Mouse (Mus musculus): ENCODE results near the gene Rab3gap1.

Gene Rab3gap1

GRCm38 (mm10) chr1:127868300-127869261 lies at the start of gene Rab3gap1:
TSS of gene Rab3gap1 (plus strand) at chr1:127868773.
- peak; percentile 91 for DNase-seq (ENCODE audit: low spot score)

- peak; percentile 83 for DNase-seq (ENCODE audit: low spot score)
Observed at GRCm38 (mm10) chr1:127827325-127827724, 41.2 kb upstream of the Rab3gap1 start.

GRCm38 (mm10) chr1:127830215-127830921 lies 38.2 kb upstream of the Rab3gap1 start:
- no peak for DNase-seq (ENCODE audit: low spot score)

GRCm38 (mm10) chr1:127833714-127834113 lies 34.9 kb upstream of the Rab3gap1 start:
- DNase-seq (ENCODE audit: low spot score) = no peak

GRCm38 (mm10) chr1:127834202-127834601 lies 34.4 kb upstream of the Rab3gap1 start:
- no peak for DNase-seq (ENCODE audit: low spot score)

- DNase-seq (ENCODE audit: low spot score) = no peak
Observed at GRCm38 (mm10) chr1:127836619-127837018, 32.0 kb upstream of the Rab3gap1 start.

- no peak for DNase-seq (ENCODE audit: low spot score)
Observed at GRCm38 (mm10) chr1:127838602-127839001, 30.0 kb upstream of the Rab3gap1 start.

- no peak for DNase-seq (ENCODE audit: low spot score)
Observed at GRCm38 (mm10) chr1:127845472-127845871, 23.1 kb upstream of the Rab3gap1 start.

GRCm38 (mm10) chr1:127850075-127850610 lies 18.4 kb upstream of the Rab3gap1 start:
- DNase-seq (ENCODE audit: low spot score) = no peak

GRCm38 (mm10) chr1:127854486-127855222 lies 13.9 kb upstream of the Rab3gap1 start, which contains the start of gene Map3k19:
TSS of gene Map3k19 (minus strand) at chr1:127855031.
- peak; percentile 6 for DNase-seq (ENCODE audit: low spot score)

- DNase-seq (ENCODE audit: low spot score) = no peak
Observed at GRCm38 (mm10) chr1:127858945-127859648, 9.5 kb upstream of the Rab3gap1 start.

GRCm38 (mm10) chr1:127859799-127860400 lies 8.7 kb upstream of the Rab3gap1 start:
- no peak for DNase-seq (ENCODE audit: low spot score)

GRCm38 (mm10) chr1:127860492-127860891 lies 8.1 kb upstream of the Rab3gap1 start:
- no peak for DNase-seq (ENCODE audit: low spot score)

GRCm38 (mm10) chr1:127861900-127862299 lies 6.7 kb upstream of the Rab3gap1 start:
- DNase-seq (ENCODE audit: low spot score) = no peak

- DNase-seq (ENCODE audit: low spot score) = no peak
Observed at GRCm38 (mm10) chr1:127863806-127864205, 4.8 kb upstream of the Rab3gap1 start.

GRCm38 (mm10) chr1:127869276-127869675 lies 703 bp downstream of the Rab3gap1 start:
- DNase-seq (ENCODE audit: low spot score) = no peak

GRCm38 (mm10) chr1:127899401-127899800 lies 30.8 kb downstream of the Rab3gap1 start:
- DNase-seq (ENCODE audit: low spot score) = no peak

GRCm38 (mm10) chr1:127904774-127905385 lies 36.3 kb downstream of the Rab3gap1 start:
- DNase-seq (ENCODE audit: low spot score) = peak; percentile 1

GRCm38 (mm10) chr1:127913116-127913515 lies 44.5 kb downstream of the Rab3gap1 start:
- DNase-seq (ENCODE audit: low spot score) = no peak

GRCm38 (mm10) chr1:127915316-127915715 lies 46.7 kb downstream of the Rab3gap1 start:
- DNase-seq (ENCODE audit: low spot score) = no peak

All from embryo, embryonic 10.5 days (tissue).